Mouse (Mus musculus) lung, postnatal 0 days (tissue): ENCODE measurements around the gene Ipo5. TPM values are rescaled to one million over a fixed set of nuclear protein-coding genes. Genes with fewer than 3 reads are reported as not detected.

Experiments used
- ATAC-seq: fragments of 200-750 bp; cut with Nextera tagmentation; 2 replicates; pipeline ENCODE4 v1.8.0; 2017; ENCODE audit warnings: moderate library complexity
- DNase-seq: peaks from one replicate; pipeline ENCODE4 v3.0.0-alpha.2; 2016; ENCODE audit warnings: low spot score
- H3K27ac ChIP-seq: fragments of 300-500 bp; sonication (generic); 2 replicates; pipeline ENCODE4 v1.5.1; 2014; ENCODE audit warnings: antibody characterized with exemption, mild to moderate bottlenecking, low read length, mixed read lengths
- H3K27me3 ChIP-seq: fragments of 300-500 bp; sonication (generic); replicated peaks from 2 replicates; pipeline ENCODE4 v1.6.1; 2014; ENCODE audit warnings: low read length, mixed read lengths; ENCODE audit not compliant: insufficient read depth
- H3K36me3 ChIP-seq: fragments of 300-500 bp; sonication (generic); 2 replicates; pipeline ENCODE4 v1.6.1; 2014; ENCODE audit warnings: low read length, mixed read lengths; ENCODE audit not compliant: insufficient read depth
- H3K4me1 ChIP-seq: fragments of 300-500 bp; sonication (generic); 2 replicates; pipeline ENCODE4 v1.6.1; 2014; ENCODE audit warnings: antibody characterized with exemption, low read depth, low read length, mixed read lengths; ENCODE audit not compliant: insufficient read depth
- H3K4me2 ChIP-seq: fragments of 300-500 bp; sonication (generic); replicated peaks from 2 replicates; pipeline ENCODE4 v1.6.1; 2014; ENCODE audit warnings: low read depth, mild to moderate bottlenecking, low read length, moderate library complexity, mixed read lengths
- H3K4me3 ChIP-seq: fragments of 300-500 bp; sonication (generic); 2 replicates; pipeline ENCODE4 v1.5.1; 2014; ENCODE audit warnings: low read depth, low read length
- H3K9ac ChIP-seq: fragments of 300-500 bp; sonication (generic); replicated peaks from 2 replicates; pipeline ENCODE4 v1.6.1; 2014; ENCODE audit warnings: low read depth, mild to moderate bottlenecking
- H3K9me3 ChIP-seq: fragments of 300-500 bp; sonication (generic); 2 replicates; pipeline ENCODE4 v1.6.1; 2016; ENCODE audit warnings: low read length, mixed read lengths
- CTCF ChIP-seq: IDR thresholded peaks from 2 replicates; pipeline ENCODE4 v1.5.1; 2016; ENCODE audit warnings: antibody characterized with exemption, mild to moderate bottlenecking
- EP300 ChIP-seq: IDR thresholded peaks from 2 replicates; pipeline ENCODE4 v1.6.1; 2016; ENCODE audit warnings: antibody characterized with exemption, mild to moderate bottlenecking, control low read depth
- WGBS: fragments of 180-500 bp; shearing (Covaris S2); extraction: QIAGEN DNeasy Blood & Tissue Kit; methylation state at CpG from one replicate; pipeline ENCODE4 v1.1.7; 2014; 5-methylcytosine and 5-hydroxymethylcytosine counted together
- polyA plus RNA-seq: library from polyadenylated mRNA; unstranded; fragments of >200 nt; fragmentation: Nextera tagmentation; extraction: Ambion mirVana; gene quantifications from 2 replicates; pipeline ENCODE4 v1.2.1, GENCODE M21; 2015

Gene Ipo5
- polyA plus RNA-seq, 1 experiment from 2014 or later = 23.4 TPM

GRCm38 (mm10) chr14:120911388-120911901, 421 bp downstream of the Ipo5 start:
- no peak for TF ChIP-seq EP300
- TF ChIP-seq CTCF = no peak; the same call in 1 of the 2 replicates
- peaks cover 11% of the 10 kb centered on the region; the same call in 1 of the 2 replicates for H3K4me1 ChIP-seq
- peak overlapping the region; percentile 69 for H3K9ac ChIP-seq
- WGBS = 1% methylated on average over 28 of the region's 63 CpGs
- H3K9me3 ChIP-seq = no peaks in the 10 kb centered on the region
- H3K4me2 ChIP-seq = peak overlapping the region; percentile 88
- no peaks in the 10 kb centered on the region for H3K27me3 ChIP-seq
- H3K27ac ChIP-seq = peak overlapping the region; percentile 96
- ATAC-seq = peak; percentile 46
- DNase-seq = peak; percentile 75
- no peaks in the 10 kb centered on the region for H3K36me3 ChIP-seq
- peak overlapping the region; percentile 86 for H3K4me3 ChIP-seq

GRCm38 (mm10) chr14:120912090-120912710, 1.2 kb downstream of the Ipo5 start:
- Histone ChIP-seq H3K9ac (peak overlapping the region; percentile 69), H3K4me2 (peak overlapping the region; percentile 88), H3K27me3 (no peaks in the 10 kb centered on the region), H3K9me3 (no peaks in the 10 kb centered on the region), H3K4me3 (peak overlapping the region; percentile 86), H3K4me1 (peaks cover 11% of the 10 kb centered on the region; the same call in 1 of the 2 replicates), H3K27ac (peak overlapping the region; percentile 96), H3K36me3 (no peaks in the 10 kb centered on the region)
- no peak for ATAC-seq
- TF ChIP-seq CTCF = no peak
- TF ChIP-seq EP300 = no peak
- no peak for DNase-seq
- WGBS = 7% methylated on average over 11 of the region's 11 CpGs

- H3K27ac ChIP-seq = no peak overlapping the region
- no peaks in the 10 kb centered on the region for H3K9me3 ChIP-seq
- no peak overlapping the region; the same call in 1 of the 2 replicates for H3K4me2 ChIP-seq
- no peak overlapping the region for H3K4me3 ChIP-seq
- WGBS = 45% methylated on average over 7 of the region's 7 CpGs
- no peaks in the 10 kb centered on the region for H3K27me3 ChIP-seq
- H3K9ac ChIP-seq = no peak overlapping the region
- TF ChIP-seq EP300 (no peak), CTCF (no peak; the same call in 1 of the 2 replicates)
- peaks cover 11% of the 10 kb centered on the region; the same call in 1 of the 2 replicates for H3K4me1 ChIP-seq
- no peaks in the 10 kb centered on the region for H3K36me3 ChIP-seq
- ATAC-seq (no peak), DNase-seq (peak; percentile 39)
Observed at GRCm38 (mm10) chr14:120912916-120913315, 1.9 kb downstream of the Ipo5 start.

GRCm38 (mm10) chr14:120921805-120922204, 10.8 kb downstream of the Ipo5 start:
- 79% methylated on average over 4 of the region's 4 CpGs for WGBS
- ATAC-seq = peak; percentile 75
- DNase-seq = no peak
- no peak for TF ChIP-seq CTCF
- 0 out of 2 replicates have a peak, but pooled peaks have one; percentile 22 for TF ChIP-seq EP300
- Histone ChIP-seq H3K27ac (no peak overlapping the region), H3K4me2 (no peak overlapping the region), H3K9me3 (no peaks in the 10 kb centered on the region), H3K4me3 (no peak overlapping the region), H3K27me3 (no peaks in the 10 kb centered on the region), H3K36me3 (0 out of 2 replicates have a peak, but pooled peaks cover 19% of the 10 kb centered on the region), H3K9ac (no peak overlapping the region), H3K4me1 (no peaks in the 10 kb centered on the region)

GRCm38 (mm10) chr14:120924044-120924443, 13.0 kb downstream of the Ipo5 start:
- H3K27ac ChIP-seq = no peak overlapping the region
- no peak for ATAC-seq

GRCm38 (mm10) chr14:120925731-120926585, 14.9 kb downstream of the Ipo5 start:
- H3K4me2 ChIP-seq = no peak overlapping the region

More at GRCm38 (mm10) chr14:120924044-120924443, 13.0 kb downstream of the Ipo5 start:
- Histone ChIP-seq H3K9me3 (no peaks in the 10 kb centered on the region), H3K9ac (no peak overlapping the region), H3K27me3 (no peaks in the 10 kb centered on the region), H3K4me2 (no peak overlapping the region), H3K4me1 (no peaks in the 10 kb centered on the region), H3K36me3 (0 out of 2 replicates have a peak, but pooled peaks cover 19% of the 10 kb centered on the region), H3K4me3 (no peak overlapping the region)
- 91% methylated on average over 4 of the region's 4 CpGs for WGBS
- TF ChIP-seq CTCF (no peak), EP300 (no peak)
- no peak for DNase-seq

More at GRCm38 (mm10) chr14:120925731-120926585, 14.9 kb downstream of the Ipo5 start:
- Histone ChIP-seq H3K27me3 (no peaks in the 10 kb centered on the region), H3K4me3 (no peak overlapping the region), H3K9ac (no peak overlapping the region), H3K36me3 (0 out of 2 replicates have a peak, but pooled peaks cover 19% of the 10 kb centered on the region), H3K27ac (no peak overlapping the region), H3K4me1 (no peaks in the 10 kb centered on the region), H3K9me3 (no peaks in the 10 kb centered on the region)
- 89% methylated on average over 14 of the region's 14 CpGs for WGBS
- ATAC-seq = no peak
- DNase-seq = no peak
- TF ChIP-seq EP300 (no peak), CTCF (no peak)
